Mouse (Mus musculus): ENCODE data around the gene Olfr656. TPM values are rescaled to one million over a fixed set of nuclear protein-coding genes. Genes with fewer than 3 reads are reported as not detected.
A peak's percentile ranks its signal among the peaks of the same experiment; 100 is the strongest.

Gene Olfr656
- polyA plus RNA-seq, 1 experiment: not detected

DNA sequence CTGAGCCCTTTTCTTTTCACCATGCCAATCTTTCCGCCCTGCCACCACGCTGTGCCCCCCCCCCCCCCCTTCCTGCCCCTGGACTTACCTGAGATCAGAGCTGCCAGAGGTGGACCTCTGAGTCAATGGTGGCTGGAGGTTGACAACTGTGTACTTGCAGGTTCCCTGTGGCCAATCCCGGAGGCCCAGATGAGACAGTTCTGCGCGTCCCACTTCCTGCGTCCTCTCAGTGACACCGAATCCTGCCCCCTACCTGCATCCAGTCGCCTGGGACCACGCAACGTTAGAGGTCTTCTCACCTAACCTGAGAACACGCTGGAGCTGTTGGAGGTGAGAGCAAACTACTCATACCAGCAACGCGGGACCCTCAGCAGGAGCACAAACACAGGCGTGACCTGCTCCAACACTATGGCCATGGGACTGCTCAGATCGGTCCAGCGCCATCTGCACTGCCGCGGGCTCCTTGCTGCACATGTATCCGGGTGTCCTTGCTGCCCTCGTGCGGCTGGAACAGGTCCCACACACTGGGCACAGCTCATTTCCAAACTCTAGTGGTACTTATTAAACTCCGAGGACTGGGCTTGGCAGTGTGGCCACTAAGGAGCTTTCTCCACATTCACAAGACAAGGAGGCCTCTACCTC, 33.2 kb downstream of the Olfr656 start, which contains the start of gene Olfr658:
Olfr658 (minus strand) TSS at position 465 of the 642 bp plus-strand sequence.
- 25% methylated on average over 22 of the region's 22 CpGs for WGBS
- TF ChIP-seq CTCF (IDR thresholded peaks at IDR 0.05; ENCODE audit: insufficient read depth, low read depth, low read length) (no peak), POLR2A (IDR thresholded peaks at IDR 0.05; ENCODE audit: insufficient read depth, low read depth, low read length) (no peak)
- H3K4me1 ChIP-seq (ENCODE audit: control insufficient read depth, insufficient read depth, low read length): peaks cover 4% of the 10 kb centered on the region; the same call in 1 of the 2 replicates
- H3K27ac ChIP-seq (ENCODE audit: insufficient read depth, low read depth, low read length): no peak within 1 kb of the TSS
- H3K4me3 ChIP-seq (ENCODE audit: insufficient read depth, low read depth, low read length): peak within 1 kb of the TSS; percentile 13; the same call in 1 of the 2 replicates

DNA sequence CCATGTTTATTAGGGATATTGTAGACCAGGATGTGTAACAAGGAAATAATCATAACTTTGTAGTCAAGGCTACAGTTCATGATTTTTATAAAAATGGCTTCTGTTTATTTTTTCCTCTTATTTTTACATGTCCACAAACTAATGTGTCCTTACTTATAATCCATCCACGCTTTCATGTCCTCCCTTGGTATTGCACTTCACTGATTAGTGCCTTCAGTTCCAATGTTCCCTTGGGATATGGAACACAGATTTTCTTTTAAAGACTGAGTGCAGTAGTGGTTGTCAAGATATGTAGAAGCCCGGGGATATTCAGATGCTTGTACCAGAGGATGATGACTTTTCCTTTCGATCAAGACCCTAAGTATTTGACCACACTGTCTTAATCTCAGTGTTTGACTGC, 52.7 kb downstream of the Olfr656 start, which contains the start of gene Olfr659:
Olfr659 (plus strand) TSS at position 301 of the 400 bp plus-strand sequence.
- WGBS: 89% methylated on average over 3 of the region's 3 CpGs
- Histone ChIP-seq H3K27ac (ENCODE audit: insufficient read depth, low read depth, low read length) (no peak within 1 kb of the TSS), H3K4me3 (ENCODE audit: insufficient read depth, low read depth, low read length) (no peak within 1 kb of the TSS), H3K4me1 (ENCODE audit: control insufficient read depth, insufficient read depth, low read length) (no peaks in the 10 kb centered on the region)
- TF ChIP-seq POLR2A (IDR thresholded peaks at IDR 0.05; ENCODE audit: insufficient read depth, low read depth, low read length) (no peak), CTCF (IDR thresholded peaks at IDR 0.05; ENCODE audit: insufficient read depth, low read depth, low read length) (no peak)

Other genes with a start within 250 kb of the Olfr656 start
- not detected in 2 replicates for gene Trim30b, start 244.1 kb upstream of the Olfr656 start, polyA plus RNA-seq (2012; ENCODE audit: insufficient read depth, insufficient read length, low replicate concordance, missing spikeins)
- gene Trim30c, start 213.1 kb upstream of the Olfr656 start, polyA plus RNA-seq (2012; ENCODE audit: insufficient read depth, insufficient read length, low replicate concordance, missing spikeins): not detected in 2 replicates
- not detected in 2 replicates for gene Trim30a, start 148.8 kb upstream of the Olfr656 start, polyA plus RNA-seq (2012; ENCODE audit: insufficient read depth, insufficient read length, low replicate concordance, missing spikeins)
- gene Trim30d, start 106.1 kb upstream of the Olfr656 start, polyA plus RNA-seq (2012; ENCODE audit: insufficient read depth, insufficient read length, low replicate concordance, missing spikeins): not detected in 2 replicates
- not detected in 2 replicates for gene Olfr651, start 63.8 kb upstream of the Olfr656 start, polyA plus RNA-seq (2012; ENCODE audit: insufficient read depth, insufficient read length, low replicate concordance, missing spikeins)
- not detected in 2 replicates for gene Olfr652, start 53.1 kb upstream of the Olfr656 start, polyA plus RNA-seq (2012; ENCODE audit: insufficient read depth, insufficient read length, low replicate concordance, missing spikeins)
- not detected in 2 replicates for gene Olfr653, start 36.6 kb upstream of the Olfr656 start, polyA plus RNA-seq (2012; ENCODE audit: insufficient read depth, insufficient read length, low replicate concordance, missing spikeins)
- not detected in 2 replicates for gene Olfr654, start 26.9 kb upstream of the Olfr656 start, polyA plus RNA-seq (2012; ENCODE audit: insufficient read depth, insufficient read length, low replicate concordance, missing spikeins)
- not detected in 2 replicates for gene Olfr655, start 12.2 kb upstream of the Olfr656 start, polyA plus RNA-seq (2012; ENCODE audit: insufficient read depth, insufficient read length, low replicate concordance, missing spikeins)
- not detected in 2 replicates for gene Olfr657, start 10.8 kb downstream of the Olfr656 start, polyA plus RNA-seq (2012; ENCODE audit: insufficient read depth, insufficient read length, low replicate concordance, missing spikeins)
- not detected in 2 replicates for gene Olfr658, start 33.4 kb downstream of the Olfr656 start, polyA plus RNA-seq (2012; ENCODE audit: insufficient read depth, insufficient read length, low replicate concordance, missing spikeins)
- gene Olfr659, start 52.8 kb downstream of the Olfr656 start, polyA plus RNA-seq (2012; ENCODE audit: insufficient read depth, insufficient read length, low replicate concordance, missing spikeins): not detected in 2 replicates
- gene Olfr661, start 72.5 kb downstream of the Olfr656 start, polyA plus RNA-seq (2012; ENCODE audit: insufficient read depth, insufficient read length, low replicate concordance, missing spikeins): not detected in 2 replicates
- not detected in 2 replicates for gene Usp17le, start 163.5 kb downstream of the Olfr656 start, polyA plus RNA-seq (2012; ENCODE audit: insufficient read depth, insufficient read length, low replicate concordance, missing spikeins)
- gene Usp17lb, start 228.6 kb downstream of the Olfr656 start, polyA plus RNA-seq (2012; ENCODE audit: insufficient read depth, insufficient read length, low replicate concordance, missing spikeins): not detected in 2 replicates
- not detected in 2 replicates for gene Usp17la, start 243.1 kb downstream of the Olfr656 start, polyA plus RNA-seq (2012; ENCODE audit: insufficient read depth, insufficient read length, low replicate concordance, missing spikeins)